Mouse (Mus musculus): ENCODE data around the gene Arsg. TPM values are rescaled to one million over a fixed set of nuclear protein-coding genes. Genes with fewer than 3 reads are reported as not detected.

The Arsg gene
- polyA plus RNA-seq, 1 experiment from 2014 or later, result 6.1 TPM

GRCm38 (mm10) chr11:109586424-109586823 lies 113.2 kb downstream of the Arsg start:
- WGBS, result 59% methylated on average over 2 of the region's 2 CpGs
- H3K27me3 ChIP-seq (ENCODE audit: control insufficient read depth, insufficient read depth, low read length), result no peaks in the 10 kb centered on the region
- no peaks in the 10 kb centered on the region for H3K4me1 ChIP-seq (ENCODE audit: control insufficient read depth, insufficient read depth, low read length)
- peaks cover 2% of the 10 kb centered on the region; the same call in 1 of the 2 replicates for H3K36me3 ChIP-seq (ENCODE audit: control insufficient read depth, insufficient read depth, low read length)
- H3K9me3 ChIP-seq (ENCODE audit: control insufficient read depth, low read length), result no peaks in the 10 kb centered on the region
- H3K27ac ChIP-seq (ENCODE audit: low read depth, low read length), result no peak overlapping the region
- no peak for ATAC-seq (ENCODE audit: low FRiP score, low TSS enrichment)
- H3K4me2 ChIP-seq (replicated peaks; ENCODE audit: low read depth, low read length), result no peak overlapping the region
- no peak overlapping the region for H3K4me3 ChIP-seq (ENCODE audit: low read length)
- H3K9ac ChIP-seq (ENCODE audit: low read depth, low read length), result no peak overlapping the region

- H3K9ac ChIP-seq (ENCODE audit: low read depth, low read length), result no peak overlapping the region
- no peak overlapping the region for H3K4me2 ChIP-seq (replicated peaks; ENCODE audit: low read depth, low read length)
- no peak overlapping the region for H3K4me3 ChIP-seq (ENCODE audit: low read length)
- H3K36me3 ChIP-seq (ENCODE audit: control insufficient read depth, insufficient read depth, low read length), result peaks cover 2% of the 10 kb centered on the region; the same call in 1 of the 2 replicates
- H3K9me3 ChIP-seq (ENCODE audit: control insufficient read depth, low read length), result no peaks in the 10 kb centered on the region
- WGBS, result 51% methylated on average over 13 of the region's 13 CpGs
- H3K27me3 ChIP-seq (ENCODE audit: control insufficient read depth, insufficient read depth, low read length), result no peaks in the 10 kb centered on the region
- no peak overlapping the region for H3K27ac ChIP-seq (ENCODE audit: low read depth, low read length)
- no peak for ATAC-seq (ENCODE audit: low FRiP score, low TSS enrichment)
- H3K4me1 ChIP-seq (ENCODE audit: control insufficient read depth, insufficient read depth, low read length), result no peaks in the 10 kb centered on the region
Observed at GRCm38 (mm10) chr11:109587019-109587418, 113.8 kb downstream of the Arsg start.

GRCm38 (mm10) chr11:109587638-109588374 lies 114.6 kb downstream of the Arsg start:
- Histone ChIP-seq H3K36me3 (ENCODE audit: control insufficient read depth, insufficient read depth, low read length) (peaks cover 2% of the 10 kb centered on the region; the same call in 1 of the 2 replicates), H3K4me2 (replicated peaks; ENCODE audit: low read depth, low read length) (no peak overlapping the region), H3K27me3 (ENCODE audit: control insufficient read depth, insufficient read depth, low read length) (no peaks in the 10 kb centered on the region), H3K9me3 (ENCODE audit: control insufficient read depth, low read length) (no peaks in the 10 kb centered on the region), H3K9ac (ENCODE audit: low read depth, low read length) (no peak overlapping the region), H3K4me3 (ENCODE audit: low read length) (no peak overlapping the region), H3K4me1 (ENCODE audit: control insufficient read depth, insufficient read depth, low read length) (no peaks in the 10 kb centered on the region), H3K27ac (ENCODE audit: low read depth, low read length) (no peak overlapping the region)
- WGBS, result 63% methylated on average over 15 of the region's 15 CpGs
- ATAC-seq (ENCODE audit: low FRiP score, low TSS enrichment), result no peak

- Histone ChIP-seq H3K9ac (ENCODE audit: low read depth, low read length) (no peak overlapping the region), H3K36me3 (ENCODE audit: control insufficient read depth, insufficient read depth, low read length) (peaks cover 3% of the 10 kb centered on the region; the same call in 1 of the 2 replicates), H3K4me3 (ENCODE audit: low read length) (no peak overlapping the region), H3K9me3 (ENCODE audit: control insufficient read depth, low read length) (no peaks in the 10 kb centered on the region), H3K27me3 (ENCODE audit: control insufficient read depth, insufficient read depth, low read length) (no peaks in the 10 kb centered on the region), H3K27ac (ENCODE audit: low read depth, low read length) (no peak overlapping the region), H3K4me1 (ENCODE audit: control insufficient read depth, insufficient read depth, low read length) (0 out of 2 replicates have a peak, but pooled peaks cover 3% of the 10 kb centered on the region), H3K4me2 (replicated peaks; ENCODE audit: low read depth, low read length) (no peak overlapping the region)
- no peak for ATAC-seq (ENCODE audit: low FRiP score, low TSS enrichment)
- 83% methylated on average over 8 of the region's 8 CpGs for WGBS
Observed at GRCm38 (mm10) chr11:109590012-109590411, 116.8 kb downstream of the Arsg start.

GRCm38 (mm10) chr11:109591511-109591910 lies 118.3 kb downstream of the Arsg start:
- Histone ChIP-seq H3K4me2 (replicated peaks; ENCODE audit: low read depth, low read length) (no peak overlapping the region), H3K9me3 (ENCODE audit: control insufficient read depth, low read length) (no peaks in the 10 kb centered on the region), H3K4me3 (ENCODE audit: low read length) (no peak overlapping the region), H3K9ac (ENCODE audit: low read depth, low read length) (no peak overlapping the region), H3K4me1 (ENCODE audit: control insufficient read depth, insufficient read depth, low read length) (0 out of 2 replicates have a peak, but pooled peaks cover 3% of the 10 kb centered on the region), H3K27ac (ENCODE audit: low read depth, low read length) (no peak overlapping the region), H3K36me3 (ENCODE audit: control insufficient read depth, insufficient read depth, low read length) (peaks cover 7% of the 10 kb centered on the region; the same call in 1 of the 2 replicates), H3K27me3 (ENCODE audit: control insufficient read depth, insufficient read depth, low read length) (no peaks in the 10 kb centered on the region)
- ATAC-seq (ENCODE audit: low FRiP score, low TSS enrichment), result no peak
- 75% methylated on average over 4 of the region's 4 CpGs for WGBS

- no peak overlapping the region for H3K9ac ChIP-seq (ENCODE audit: low read depth, low read length)
- 6% methylated on average over 6 of the region's 6 CpGs for WGBS
- 0 out of 2 replicates have a peak, but pooled peaks cover 3% of the 10 kb centered on the region for H3K4me1 ChIP-seq (ENCODE audit: control insufficient read depth, insufficient read depth, low read length)
- H3K36me3 ChIP-seq (ENCODE audit: control insufficient read depth, insufficient read depth, low read length), result peaks cover 11% of the 10 kb centered on the region; the same call in 1 of the 2 replicates
- ATAC-seq (ENCODE audit: low FRiP score, low TSS enrichment), result peak; percentile 85
- no peak overlapping the region for H3K4me3 ChIP-seq (ENCODE audit: low read length)
- peak overlapping the region; percentile 65; the same call in 1 of the 2 replicates for H3K27ac ChIP-seq (ENCODE audit: low read depth, low read length)
- H3K9me3 ChIP-seq (ENCODE audit: control insufficient read depth, low read length), result no peaks in the 10 kb centered on the region
- H3K4me2 ChIP-seq (replicated peaks; ENCODE audit: low read depth, low read length), result no peak overlapping the region
- H3K27me3 ChIP-seq (ENCODE audit: control insufficient read depth, insufficient read depth, low read length), result no peaks in the 10 kb centered on the region
Observed at GRCm38 (mm10) chr11:109593200-109593981, 120.2 kb downstream of the Arsg start.

- no peak for ATAC-seq (ENCODE audit: low FRiP score, low TSS enrichment)
- H3K27ac ChIP-seq (ENCODE audit: low read depth, low read length), result no peak overlapping the region
- no peak overlapping the region for H3K4me2 ChIP-seq (replicated peaks; ENCODE audit: low read depth, low read length)
- no peaks in the 10 kb centered on the region for H3K27me3 ChIP-seq (ENCODE audit: control insufficient read depth, insufficient read depth, low read length)
- WGBS, result 91% methylated on average over 8 of the region's 8 CpGs
- H3K9me3 ChIP-seq (ENCODE audit: control insufficient read depth, low read length), result no peaks in the 10 kb centered on the region
- H3K9ac ChIP-seq (ENCODE audit: low read depth, low read length), result no peak overlapping the region
- 0 out of 2 replicates have a peak, but pooled peaks cover 3% of the 10 kb centered on the region for H3K4me1 ChIP-seq (ENCODE audit: control insufficient read depth, insufficient read depth, low read length)
- no peak overlapping the region for H3K4me3 ChIP-seq (ENCODE audit: low read length)
- H3K36me3 ChIP-seq (ENCODE audit: control insufficient read depth, insufficient read depth, low read length), result peaks cover 15% of the 10 kb centered on the region; the same call in 1 of the 2 replicates
Observed at GRCm38 (mm10) chr11:109594761-109595160, 121.6 kb downstream of the Arsg start.

GRCm38 (mm10) chr11:109598778-109599570 lies 125.8 kb downstream of the Arsg start:
- Histone ChIP-seq H3K9me3 (ENCODE audit: control insufficient read depth, low read length) (no peaks in the 10 kb centered on the region), H3K27me3 (ENCODE audit: control insufficient read depth, insufficient read depth, low read length) (no peaks in the 10 kb centered on the region), H3K9ac (ENCODE audit: low read depth, low read length) (no peak overlapping the region), H3K4me1 (ENCODE audit: control insufficient read depth, insufficient read depth, low read length) (no peaks in the 10 kb centered on the region), H3K4me2 (replicated peaks; ENCODE audit: low read depth, low read length) (no peak overlapping the region), H3K4me3 (ENCODE audit: low read length) (no peak overlapping the region), H3K36me3 (ENCODE audit: control insufficient read depth, insufficient read depth, low read length) (peaks cover 22% of the 10 kb centered on the region; the same call in 1 of the 2 replicates), H3K27ac (ENCODE audit: low read depth, low read length) (no peak overlapping the region)
- ATAC-seq (ENCODE audit: low FRiP score, low TSS enrichment), result no peak
- 84% methylated on average over 12 of the region's 12 CpGs for WGBS
